Mouse (Mus musculus): ENCODE measurements around the gene Gpc1.
A peak's percentile ranks its signal among the peaks of the same experiment; 100 is the strongest.

The Gpc1 gene

DNA sequence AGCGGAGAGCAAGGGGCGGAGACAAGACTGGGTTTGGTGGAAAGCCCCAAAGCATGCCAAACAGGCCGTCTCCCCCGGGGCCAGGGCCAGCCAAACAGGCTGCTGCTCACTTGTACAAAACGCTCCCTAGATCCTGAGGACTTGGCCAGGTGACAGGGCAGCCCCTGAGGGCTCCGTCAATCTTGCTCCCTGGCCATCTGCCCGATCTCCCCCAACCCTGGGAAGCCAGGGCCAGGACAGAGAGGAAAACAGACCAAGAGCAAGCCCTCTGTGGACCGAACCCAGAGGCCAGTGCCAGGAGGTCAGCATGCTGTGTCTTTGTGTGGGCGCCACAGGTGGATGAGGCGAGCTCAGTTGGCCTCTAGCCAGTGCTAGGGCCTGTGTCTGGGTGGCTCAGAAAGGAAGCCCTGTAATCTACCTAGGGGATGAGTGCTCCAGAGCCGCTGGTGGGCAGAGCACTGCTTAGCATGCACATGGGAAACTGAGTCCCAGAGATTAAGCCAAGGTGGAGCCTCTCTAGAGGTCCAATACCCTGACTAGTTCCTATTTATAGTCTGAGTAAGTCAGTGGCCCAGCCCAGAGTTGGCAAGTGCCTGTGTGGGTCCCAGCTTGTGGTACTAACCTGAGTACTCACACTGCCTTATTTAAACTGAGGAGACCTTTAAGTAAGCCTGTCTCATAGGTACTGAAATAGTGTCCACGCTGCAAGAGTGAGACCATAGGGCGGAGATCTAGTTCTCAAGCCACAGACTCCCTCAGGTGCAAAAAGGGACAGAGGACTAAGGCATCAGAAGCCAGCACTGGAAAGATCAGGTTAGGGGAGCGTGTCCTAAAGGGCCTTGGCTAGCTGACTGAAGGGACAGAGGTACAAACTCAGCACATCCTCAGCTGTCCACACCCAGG lies 6.7 kb downstream of the Gpc1 start:
- DNase-seq: peak; percentile 79

DNA sequence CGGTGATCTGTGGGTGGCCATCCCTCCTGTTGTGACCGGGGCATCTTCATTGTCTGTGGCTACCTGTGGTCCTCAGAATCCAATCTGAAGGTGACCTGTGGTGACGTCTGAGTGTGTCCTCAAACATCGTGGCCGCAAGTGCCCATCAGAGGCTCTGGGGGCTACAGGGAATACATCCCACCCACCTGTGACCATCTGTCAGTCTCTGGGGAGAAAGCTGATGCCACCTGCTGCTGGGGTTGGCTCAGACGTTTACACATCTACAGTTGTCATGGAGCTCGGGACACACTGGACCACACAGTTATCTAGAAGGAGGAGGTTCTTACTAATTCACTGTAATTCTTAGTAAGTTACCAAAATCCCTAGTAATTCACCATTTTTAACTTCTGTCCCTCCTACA lies 7.8 kb downstream of the Gpc1 start:
- DNase-seq: peak; percentile 48

DNA sequence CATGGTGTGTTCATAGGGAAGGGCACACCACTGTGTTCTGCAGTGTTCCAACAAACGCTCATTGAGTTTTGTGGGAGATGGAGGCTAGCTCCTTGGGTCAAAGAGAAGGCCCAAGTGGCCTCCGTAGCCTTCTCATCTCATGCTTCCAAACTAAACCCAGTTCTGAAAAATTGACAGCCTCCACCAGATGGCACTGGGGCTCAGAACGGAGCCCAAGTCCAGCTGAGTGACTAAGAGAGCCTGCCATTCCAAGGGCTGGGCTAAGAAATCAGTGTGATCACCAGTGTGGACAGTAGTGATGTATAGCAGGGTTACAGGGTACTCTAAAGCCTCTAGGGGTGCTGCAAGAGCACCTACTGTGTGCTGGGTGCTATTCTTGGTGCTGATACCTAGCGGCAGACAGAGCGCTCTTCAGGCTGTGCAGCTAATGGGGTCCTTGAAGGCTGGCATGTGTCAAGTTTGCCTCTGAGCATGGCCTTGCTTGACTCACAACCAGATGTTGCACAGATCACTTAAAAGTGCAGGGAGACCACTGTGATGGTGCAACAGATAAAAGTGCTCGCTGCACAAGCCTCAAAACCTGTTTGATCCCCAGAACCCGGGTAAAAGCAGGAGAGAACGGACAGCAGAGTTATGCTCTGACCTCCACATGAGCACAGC lies 8.9 kb downstream of the Gpc1 start:
- DNase-seq: peak; percentile 72

DNA sequence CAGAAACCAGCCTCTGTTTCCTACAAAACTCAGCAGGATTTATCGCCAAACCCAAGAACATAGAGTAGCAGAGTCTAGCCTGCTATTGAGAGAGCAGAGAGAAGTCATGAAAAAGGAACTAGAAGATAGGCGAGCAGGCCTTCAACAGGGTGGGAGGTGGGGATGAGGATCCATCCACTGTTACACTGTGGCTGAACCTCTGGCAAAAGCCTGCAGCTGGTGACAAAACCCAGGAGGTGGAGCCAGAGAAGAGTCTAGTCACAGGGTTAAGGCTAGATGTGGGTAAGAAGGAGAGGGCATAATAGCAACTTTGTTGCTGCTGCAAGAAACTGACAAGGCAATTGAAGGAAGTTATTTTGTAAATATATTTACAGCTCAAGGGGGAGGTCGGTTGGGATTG lies 10.0 kb downstream of the Gpc1 start:
- DNase-seq: no peak

DNA sequence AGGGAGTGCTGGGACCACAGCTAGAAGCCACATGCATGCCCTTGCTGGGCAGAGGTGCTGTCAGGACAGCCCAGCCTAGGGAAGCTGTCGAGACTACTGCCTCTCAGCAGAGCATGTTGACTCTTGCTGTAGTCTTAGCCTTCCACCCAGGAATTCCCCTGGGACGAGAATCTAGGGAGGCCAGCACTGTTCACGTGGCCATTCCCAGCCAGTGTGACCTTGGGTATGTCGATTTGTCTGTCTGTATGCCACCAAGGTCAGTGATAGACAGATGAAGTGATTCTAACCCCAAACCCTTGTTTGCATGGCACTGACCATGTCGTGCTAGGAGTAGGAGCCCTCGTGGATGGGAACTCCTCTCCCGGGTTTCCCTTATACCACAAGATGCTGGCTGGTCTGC lies 14.4 kb downstream of the Gpc1 start:
- DNase-seq: no peak

DNA sequence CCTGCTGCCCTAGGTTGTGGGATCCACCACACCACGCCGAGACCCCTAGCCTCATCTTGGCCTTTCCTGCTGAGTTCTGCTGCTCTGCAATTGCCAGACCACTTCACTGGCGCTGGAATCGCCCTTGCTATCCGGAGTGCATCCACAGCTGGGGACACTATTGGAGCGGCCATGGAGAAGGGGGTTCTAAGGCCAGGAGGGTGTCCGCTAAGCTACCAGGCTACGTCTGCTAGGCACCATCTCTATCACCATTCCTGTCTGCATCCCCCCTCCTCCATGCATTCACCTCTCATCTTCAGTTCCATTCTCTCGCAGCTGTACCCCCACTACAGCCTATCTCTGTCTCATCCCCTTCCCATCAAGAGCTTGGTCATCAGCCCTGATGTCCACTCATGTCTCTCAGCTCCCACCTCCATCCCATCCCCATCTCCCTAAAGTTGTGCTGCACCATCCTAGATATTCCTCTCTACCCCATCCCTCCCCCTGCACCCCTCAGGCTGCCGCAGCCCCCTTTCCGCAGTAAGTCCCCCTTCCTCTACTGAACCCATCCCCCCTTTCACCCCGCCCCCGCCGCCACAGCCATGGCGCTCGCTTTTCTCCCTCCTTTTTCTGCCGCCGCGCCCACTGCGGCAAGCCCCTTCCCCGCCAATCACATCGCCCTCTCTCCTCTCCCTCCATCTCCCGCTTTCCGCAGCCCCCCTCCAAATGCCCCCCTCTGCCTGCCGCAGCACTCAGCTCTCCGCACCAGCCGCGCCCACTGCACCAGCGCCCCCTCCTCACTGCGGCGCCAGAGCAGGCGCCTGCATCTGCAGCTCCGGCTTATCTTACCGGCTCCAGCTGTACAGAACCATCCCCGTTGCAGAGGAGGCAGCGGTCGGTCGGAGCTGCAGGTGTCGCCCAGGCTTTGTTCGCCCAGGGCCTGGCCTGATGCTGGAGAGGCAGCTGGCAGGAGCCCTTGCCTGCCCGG lies 16.7 kb downstream of the Gpc1 start:
- no peak for DNase-seq

DNA sequence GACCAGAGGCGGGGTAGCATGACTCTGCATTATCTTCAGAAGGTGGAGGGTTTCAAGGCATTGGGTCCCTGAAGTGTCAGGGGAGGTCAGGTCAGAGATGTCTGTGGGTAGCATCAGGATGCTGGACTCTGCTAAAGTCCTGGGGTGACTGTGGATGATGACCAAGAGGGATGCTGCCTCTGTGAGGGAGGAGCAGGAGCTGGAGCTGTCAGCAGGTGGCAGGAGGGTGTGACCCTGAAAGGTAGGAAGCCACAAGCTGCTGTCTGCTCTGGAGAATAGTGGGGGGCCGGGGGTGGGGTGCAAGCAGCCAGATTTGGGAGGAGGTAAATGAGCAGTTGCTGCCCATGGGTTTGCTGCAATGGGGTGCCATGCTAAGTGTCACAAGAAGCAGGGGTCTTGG lies 18.0 kb downstream of the Gpc1 start:
- no peak for DNase-seq

DNA sequence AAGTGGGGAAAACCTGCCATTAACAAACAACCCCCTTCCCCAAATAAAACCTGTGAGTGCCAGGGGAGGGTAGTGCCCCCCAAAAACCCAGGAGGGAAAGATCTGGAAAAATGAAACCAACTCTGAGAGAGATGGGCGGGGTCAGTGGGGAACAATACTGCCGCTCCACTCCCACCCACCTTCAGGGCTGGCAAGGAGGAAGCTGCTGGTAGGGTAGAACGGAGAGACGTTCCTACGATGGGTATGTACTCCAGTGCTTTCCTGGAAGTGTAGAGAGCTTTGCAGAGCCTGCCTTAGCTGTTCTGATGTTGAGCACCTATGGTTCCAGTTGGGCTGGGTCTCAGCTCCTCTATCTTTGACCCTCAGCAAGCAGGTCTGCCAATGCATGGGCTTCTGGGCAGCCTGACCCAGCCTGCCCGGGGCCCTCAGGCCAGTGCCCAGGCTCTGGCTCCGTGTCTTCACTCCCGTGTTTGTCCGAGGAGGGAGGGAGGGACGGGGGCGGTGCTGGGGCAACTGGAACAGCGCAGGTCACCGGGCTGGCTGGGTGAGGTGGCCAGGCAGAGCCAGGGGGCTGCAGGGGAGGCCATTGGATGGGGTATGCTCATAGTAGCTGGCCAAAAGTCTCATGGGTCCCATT lies 18.6 kb downstream of the Gpc1 start:
- no peak for DNase-seq

DNA sequence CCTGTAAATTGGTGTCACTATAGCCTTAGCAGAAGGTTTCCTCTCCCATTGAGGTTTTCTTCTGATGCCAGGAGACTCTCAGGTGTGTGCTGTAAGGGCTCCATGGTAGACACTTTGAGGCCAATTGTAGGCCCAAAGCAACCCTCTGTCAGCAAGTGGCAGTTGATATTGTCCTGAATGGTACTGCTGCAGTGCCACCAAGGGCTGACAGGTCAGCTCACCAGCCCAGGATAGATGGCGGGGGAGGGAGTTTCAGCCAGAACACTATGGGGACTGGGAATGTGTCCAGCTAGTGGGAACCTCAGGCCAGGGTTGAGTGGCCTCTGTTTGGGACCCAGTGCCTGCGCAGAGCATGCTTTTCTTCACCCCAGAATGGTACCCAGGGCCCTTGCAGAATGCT lies 21.0 kb downstream of the Gpc1 start:
- no peak for DNase-seq

DNA sequence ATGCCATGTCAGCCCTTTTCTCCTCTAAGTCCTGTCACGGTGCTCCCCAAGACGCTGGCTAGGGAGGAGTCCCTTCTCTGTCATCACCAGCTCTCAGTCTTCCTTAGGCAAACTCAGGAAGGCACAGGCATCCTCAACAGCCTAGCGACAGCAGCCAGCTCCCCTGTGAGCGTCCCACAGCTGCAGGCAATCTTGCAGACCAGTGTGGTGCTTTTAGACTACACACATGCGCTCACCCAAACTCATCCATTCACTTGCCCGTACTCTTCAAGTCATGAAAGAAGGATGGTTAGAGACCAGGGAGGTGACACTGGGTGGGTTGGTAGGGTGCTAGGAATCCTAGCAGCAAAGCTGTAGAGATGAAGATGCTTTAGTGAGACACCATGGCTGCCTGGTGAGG lies 30.1 kb downstream of the Gpc1 start:
- DNase-seq: no peak

DNA sequence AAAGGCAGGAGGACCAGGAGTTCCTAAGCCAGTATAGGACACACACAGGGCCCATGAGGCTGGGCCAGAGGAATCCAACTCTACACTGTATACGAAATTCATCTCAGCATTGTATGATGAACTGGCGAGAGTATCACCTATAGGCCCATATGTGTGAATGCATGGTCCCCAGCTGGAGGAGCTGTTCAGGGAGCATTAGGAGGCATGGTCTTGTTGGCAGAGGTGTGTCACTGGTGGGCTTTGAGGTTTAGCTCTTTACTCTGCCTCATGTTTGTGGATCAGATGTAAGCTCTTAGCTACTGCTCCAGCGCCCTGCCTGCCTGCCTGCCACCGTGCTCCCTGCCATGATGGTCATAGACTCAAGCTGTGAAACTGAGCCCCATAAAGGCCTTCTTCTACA lies 31.8 kb downstream of the Gpc1 start:
- no peak for DNase-seq

DNA sequence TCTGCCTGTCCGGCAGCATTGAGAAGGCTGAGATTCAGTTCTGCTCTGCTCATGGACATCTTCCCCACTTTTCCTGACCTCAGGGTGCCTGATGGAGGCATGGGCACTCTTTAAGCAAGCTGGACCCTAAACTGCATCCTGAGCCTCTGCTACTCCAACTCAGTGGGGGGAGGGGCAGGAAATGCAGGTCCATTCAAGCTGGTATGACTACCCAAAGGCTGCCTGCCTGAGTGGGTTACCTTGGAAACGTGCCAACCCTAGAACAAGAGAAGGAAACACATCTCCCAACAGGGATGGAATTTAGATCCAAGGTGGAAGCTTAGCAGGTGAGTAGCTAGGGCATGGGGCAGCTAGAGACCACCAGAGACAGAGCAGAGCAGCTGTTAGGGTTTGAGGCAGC lies 34.7 kb downstream of the Gpc1 start:
- no peak for DNase-seq

DNA sequence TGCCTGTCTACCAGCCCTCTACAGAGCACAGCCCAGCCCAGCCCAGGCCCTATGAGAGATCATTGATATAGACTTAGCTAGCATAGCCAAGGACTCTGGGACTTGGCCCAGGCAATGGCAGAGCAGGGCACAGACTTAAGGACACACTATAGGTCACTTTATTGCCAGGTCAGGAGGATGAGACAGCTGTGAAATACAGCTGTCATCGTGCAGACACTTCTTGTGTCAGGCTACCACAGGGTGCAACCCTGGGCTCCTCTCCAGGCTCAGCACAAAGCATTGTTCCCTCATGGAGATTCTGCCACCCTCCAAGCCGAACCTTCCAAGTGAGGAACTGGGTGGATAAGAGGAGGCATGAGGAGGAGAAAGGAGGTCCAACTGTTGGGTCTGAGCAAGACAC lies 38.5 kb downstream of the Gpc1 start:
- no peak for DNase-seq

DNA sequence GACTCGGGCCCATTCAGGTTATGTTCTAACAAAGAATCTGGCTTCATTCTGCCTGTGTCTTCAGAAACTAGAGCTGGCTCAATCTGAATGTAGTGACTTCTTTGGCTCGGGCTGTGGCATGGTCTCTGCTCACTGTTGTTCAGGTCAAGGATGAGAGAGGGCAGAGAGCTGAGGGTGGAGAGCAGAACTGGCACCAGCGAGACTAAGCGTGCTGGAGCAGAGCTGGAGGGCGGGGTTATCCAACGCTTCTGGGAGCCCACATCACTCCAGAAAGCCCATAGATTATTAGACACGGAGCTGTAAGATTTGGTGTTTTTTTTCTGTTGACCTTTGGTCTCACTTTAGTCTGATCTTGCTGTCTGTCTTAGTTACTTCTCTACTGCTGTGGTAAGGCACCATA lies 41.2 kb downstream of the Gpc1 start:
- no peak for DNase-seq

DNA sequence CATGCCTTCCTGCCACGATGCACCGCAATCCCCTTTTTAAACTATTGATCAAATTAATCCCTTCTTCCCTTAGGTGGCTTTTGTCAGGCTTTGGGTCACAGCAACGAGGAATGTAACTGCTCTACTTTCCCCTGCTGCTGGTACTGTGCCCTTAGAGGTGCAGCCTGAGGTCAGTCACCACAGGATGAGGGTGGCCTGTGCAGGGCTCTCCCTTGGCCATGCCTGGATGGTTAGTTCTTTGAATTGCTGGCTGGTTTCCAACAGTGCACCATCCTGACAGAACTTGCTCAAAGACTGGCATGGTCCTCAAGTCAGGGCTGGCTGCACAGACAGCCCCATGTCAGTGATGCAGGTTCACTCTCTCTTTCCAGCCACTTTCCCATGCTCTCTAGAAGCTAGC lies 42.6 kb downstream of the Gpc1 start:
- no peak for DNase-seq

DNA sequence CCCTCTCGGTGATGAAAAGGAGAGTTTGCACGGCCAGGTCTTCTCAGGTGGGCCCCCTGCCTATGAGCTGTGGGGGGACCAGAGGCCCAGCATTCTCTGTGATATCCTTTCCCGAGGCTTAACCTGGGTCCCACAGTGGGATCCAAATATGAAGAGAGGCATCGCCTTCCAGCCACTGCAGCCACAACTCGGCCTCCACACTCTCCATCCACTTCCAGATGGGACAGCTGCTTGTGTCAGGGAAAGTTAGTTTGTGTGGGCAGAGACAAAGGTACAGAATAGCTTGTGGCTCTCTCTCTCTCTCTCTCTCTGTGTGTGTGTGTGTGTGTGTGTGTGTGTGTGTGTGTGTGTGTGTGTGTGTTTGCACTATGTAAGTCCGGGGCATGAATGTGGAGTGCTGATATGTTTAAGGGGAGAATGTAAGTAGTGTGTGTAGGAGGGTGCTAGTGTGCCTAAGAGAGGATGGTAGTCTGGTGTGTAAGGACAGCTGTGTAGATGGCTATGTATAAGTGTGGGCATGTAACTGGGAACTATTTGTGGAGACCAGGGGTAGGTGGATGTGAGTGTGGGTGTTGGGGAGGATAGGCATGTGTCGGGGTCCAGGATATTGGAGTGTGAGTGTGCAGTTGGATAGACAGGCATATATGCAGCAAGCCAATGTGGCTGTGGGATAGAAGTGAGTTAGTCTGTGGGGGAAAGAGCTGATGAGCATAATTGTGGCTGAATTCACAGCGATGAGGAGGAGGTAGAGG lies 44.1 kb downstream of the Gpc1 start:
- DNase-seq: no peak

DNA sequence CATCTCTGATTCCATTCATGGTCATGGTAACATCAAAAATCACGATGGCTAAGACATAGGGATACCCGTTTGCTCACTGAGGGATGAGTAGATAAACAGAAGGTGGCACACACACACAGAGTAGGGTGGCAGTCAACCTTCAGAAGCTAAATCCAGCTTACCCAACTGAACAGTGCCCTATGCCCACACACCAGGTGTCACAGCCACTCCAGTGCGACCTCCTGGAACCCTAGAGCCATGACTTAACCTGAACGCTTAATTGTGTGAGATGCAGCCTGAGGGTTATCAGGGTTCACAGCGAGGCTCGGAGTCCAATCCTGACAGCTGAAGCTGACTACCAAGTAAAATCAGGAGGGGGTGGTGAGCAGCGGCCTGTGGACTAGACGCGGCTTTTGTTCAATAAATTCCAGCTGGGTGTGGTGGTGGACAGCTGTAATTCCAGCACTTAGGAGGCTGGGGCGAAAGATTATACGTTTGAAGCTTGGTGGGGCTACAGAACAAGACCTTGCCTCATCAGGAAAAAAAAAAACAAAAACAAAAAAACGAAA lies 46.1 kb downstream of the Gpc1 start:
- no peak for DNase-seq

DNA sequence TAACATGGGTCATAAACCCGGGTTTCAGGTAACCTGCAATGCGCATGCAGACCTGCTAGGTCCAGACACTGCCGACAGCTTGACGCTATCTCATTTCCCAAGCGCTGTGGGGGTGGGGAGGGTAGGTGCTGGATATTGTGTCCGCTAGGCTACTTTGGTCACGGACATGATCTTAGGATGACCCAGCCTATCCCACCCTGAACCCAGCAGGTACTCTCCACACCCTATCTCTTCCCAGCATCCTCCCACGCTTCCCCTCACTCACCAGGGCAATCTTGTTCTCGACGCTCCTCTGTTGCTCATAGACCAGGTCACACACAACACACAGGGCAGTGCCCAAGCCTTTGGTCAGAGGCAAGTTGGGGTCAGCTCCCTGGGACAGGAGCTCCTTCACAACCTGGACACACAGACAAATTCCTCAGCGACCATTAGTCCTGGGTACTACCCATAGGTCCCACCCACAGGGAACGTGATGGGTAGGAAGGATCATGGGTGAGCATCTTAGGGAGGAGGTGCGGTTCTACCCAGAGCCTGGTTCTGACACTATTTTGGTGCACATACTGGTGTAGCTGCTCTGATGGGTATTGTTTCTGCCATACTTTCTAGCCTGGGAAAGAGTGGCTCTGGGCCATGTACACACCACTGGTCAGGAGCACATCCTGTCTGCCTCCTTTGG lies 46.8 kb downstream of the Gpc1 start:
- peak; percentile 63 for DNase-seq

DNA sequence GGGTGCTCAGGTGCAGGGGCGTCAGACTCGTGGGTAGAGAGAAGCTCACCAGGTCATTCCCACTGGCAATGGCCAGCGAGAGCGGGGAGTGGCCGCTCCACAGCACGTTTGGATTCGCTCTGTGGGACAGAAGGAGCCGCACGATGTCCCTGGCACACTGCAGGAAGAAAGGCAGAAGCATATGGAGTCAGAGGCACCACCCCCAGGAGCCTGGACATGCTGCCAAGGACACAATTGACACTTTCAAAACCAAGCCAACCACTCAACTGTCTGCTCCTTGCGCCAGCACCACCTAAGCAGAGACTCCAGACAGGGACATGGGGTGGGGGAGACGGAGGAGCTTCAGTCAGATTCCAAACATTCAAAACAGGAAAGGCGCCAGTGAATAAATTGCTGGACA lies 47.8 kb downstream of the Gpc1 start:
- peak; percentile 98 for DNase-seq

DNA sequence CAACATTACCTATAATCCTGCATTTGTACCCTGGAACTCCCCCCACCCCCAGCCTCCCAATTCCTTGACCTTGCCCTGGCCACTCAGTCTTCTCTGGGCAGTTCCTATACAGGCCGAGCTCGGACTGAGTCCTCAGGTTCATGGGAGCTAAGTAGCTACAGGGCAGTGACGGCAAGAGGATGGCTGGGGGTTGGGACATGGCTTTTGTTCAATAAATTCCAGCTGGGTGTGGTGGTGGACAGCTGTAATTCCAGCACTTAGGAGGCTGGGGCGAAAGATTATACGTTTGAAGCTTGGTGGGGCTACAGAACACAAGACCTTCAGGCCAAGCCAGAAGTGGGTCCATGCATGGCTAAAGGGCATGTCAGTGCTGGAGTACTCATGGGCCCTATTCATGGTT lies 48.7 kb downstream of the Gpc1 start:
- no peak for DNase-seq

DNA sequence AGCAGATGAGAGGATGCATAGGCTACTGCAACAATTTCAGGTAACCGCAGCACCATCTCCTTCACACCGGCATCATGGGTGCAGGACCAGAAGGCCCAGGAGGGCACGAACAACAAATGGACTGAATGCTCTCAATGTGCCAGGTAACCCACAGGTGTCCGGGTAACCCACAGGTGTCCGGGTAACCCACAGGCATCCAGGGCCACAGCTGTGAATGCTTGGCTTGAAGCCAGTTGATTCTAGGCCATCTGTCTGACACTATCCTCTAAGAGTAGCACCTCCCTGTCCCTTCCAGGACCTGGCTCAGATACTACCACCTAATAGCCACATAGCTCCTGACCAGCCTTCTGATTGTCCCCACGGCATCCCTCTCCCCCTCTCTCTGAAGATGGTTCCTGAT lies 50.5 kb downstream of the Gpc1 start:
- peak; percentile 73 for DNase-seq

Data from cerebellum, adult 9-10 months (tissue).